Mouse (Mus musculus): ENCODE measurements around the gene Ect2l.

- TF ChIP-seq CTCF (IDR thresholded peaks at IDR 0.05; ENCODE audit: low read depth, low read length) (no peak), POLR2A (IDR thresholded peaks at IDR 0.05; ENCODE audit: borderline replicate concordance, low read depth, low read length) (no peak)
Measured at GRCm38 (mm10) chr10:18219351-18219750, 8.7 kb upstream of the Ect2l start.
